Mouse (Mus musculus) limb, embryonic 10.5 days (tissue): ENCODE results near the gene Adk. TPM values are rescaled to one million over a fixed set of nuclear protein-coding genes. Genes with fewer than 3 reads are reported as not detected.

Source experiments
- DNase-seq: peaks from one replicate; pipeline ENCODE4 v3.0.0-alpha.2; 2017; ENCODE audit warnings: low spot score
- H3K27ac ChIP-seq: fragments of 300-500 bp; sonication (generic); 2 replicates; pipeline ENCODE4 v1.5.1; 2016; ENCODE audit warnings: mild to moderate bottlenecking
- H3K27me3 ChIP-seq: fragments of 300-500 bp; sonication (generic); 2 replicates; pipeline ENCODE4 v1.6.1; 2016; ENCODE audit warnings: low read depth, mild to moderate bottlenecking; ENCODE audit not compliant: poor library complexity, severe bottlenecking
- H3K36me3 ChIP-seq: fragments of 300-500 bp; sonication (generic); 2 replicates; pipeline ENCODE4 v1.6.1; 2016; ENCODE audit warnings: mild to moderate bottlenecking, moderate library complexity
- H3K4me1 ChIP-seq: fragments of 300-500 bp; sonication (generic); 2 replicates; pipeline ENCODE4 v1.6.1; 2016
- H3K4me3 ChIP-seq: fragments of 300-500 bp; sonication (generic); 2 replicates; pipeline ENCODE4 v1.5.1; 2016; ENCODE audit warnings: mild to moderate bottlenecking, moderate library complexity
- H3K9me3 ChIP-seq: fragments of 300-500 bp; sonication (generic); replicated peaks from 2 replicates; pipeline ENCODE4 v1.6.1; 2016; ENCODE audit warnings: mild to moderate bottlenecking
- WGBS: fragments of 180-500 bp; shearing (Covaris S2); methylation state at CpG from one replicate; pipeline ENCODE4 v1.1.7; 2016; 5-methylcytosine and 5-hydroxymethylcytosine counted together
- polyA plus RNA-seq: library from polyadenylated mRNA; unstranded; fragments of >200 nt; fragmentation: Nextera tagmentation; extraction: Ambion mirVana; gene quantifications from 2 replicates; pipeline ENCODE4 v1.2.1, GENCODE M21; 2016

Gene Adk
- polyA plus RNA-seq, 1 experiment from 2014 or later: 170 TPM

DNA sequence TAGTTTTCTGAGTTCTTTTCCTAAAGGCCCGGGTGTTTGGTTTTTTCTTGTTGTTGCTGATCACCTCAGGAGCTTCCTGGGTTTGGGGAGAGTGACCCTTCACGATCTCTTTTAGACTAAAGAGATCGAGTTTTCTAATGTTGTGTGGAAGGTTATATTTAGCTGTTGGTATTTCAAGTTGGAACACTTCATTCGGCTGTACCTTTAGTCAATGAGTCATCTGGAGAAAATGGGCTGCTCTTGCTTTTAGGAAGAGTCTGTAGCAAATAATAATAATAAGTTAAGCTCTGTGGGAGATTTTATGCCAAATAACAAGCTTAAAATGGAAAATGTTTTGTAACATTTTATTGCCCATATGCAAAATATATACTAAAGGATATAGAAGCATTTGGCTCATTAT is 97.9 kb downstream of the Adk start:
- Histone ChIP-seq H3K27ac (no peak overlapping the region), H3K36me3 (no peaks in the 10 kb centered on the region), H3K4me3 (no peak overlapping the region), H3K27me3 (no peaks in the 10 kb centered on the region), H3K9me3 (no peaks in the 10 kb centered on the region), H3K4me1 (peaks cover 18% of the 10 kb centered on the region; the same call in 1 of the 2 replicates)
- no peak for DNase-seq
- 88% methylated on average over 4 of the region's 4 CpGs for WGBS

DNA sequence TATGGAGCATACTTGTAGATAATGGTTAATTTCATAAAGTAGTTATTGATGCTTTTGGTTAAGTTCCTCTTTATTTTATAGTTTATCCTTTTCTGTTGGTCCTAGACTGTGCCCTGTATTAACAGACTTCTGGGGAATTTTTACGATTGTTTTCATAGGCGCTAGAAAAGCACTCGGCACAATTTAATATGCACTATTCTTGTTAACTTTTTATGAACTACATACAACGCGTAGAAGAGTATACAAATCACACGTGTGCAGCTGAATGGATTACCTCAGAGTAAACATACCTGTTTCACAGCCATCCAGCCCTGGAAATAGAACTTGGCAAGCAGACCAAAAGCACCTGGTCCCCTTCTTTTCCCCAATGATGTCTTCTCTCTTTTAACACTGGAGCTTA is 99.7 kb downstream of the Adk start:
- 95% methylated on average over 6 of the region's 6 CpGs for WGBS
- Histone ChIP-seq H3K27ac (no peak overlapping the region), H3K4me1 (peaks cover 8% of the 10 kb centered on the region), H3K4me3 (no peak overlapping the region), H3K9me3 (no peaks in the 10 kb centered on the region), H3K27me3 (no peaks in the 10 kb centered on the region), H3K36me3 (no peaks in the 10 kb centered on the region)
- no peak for DNase-seq

DNA sequence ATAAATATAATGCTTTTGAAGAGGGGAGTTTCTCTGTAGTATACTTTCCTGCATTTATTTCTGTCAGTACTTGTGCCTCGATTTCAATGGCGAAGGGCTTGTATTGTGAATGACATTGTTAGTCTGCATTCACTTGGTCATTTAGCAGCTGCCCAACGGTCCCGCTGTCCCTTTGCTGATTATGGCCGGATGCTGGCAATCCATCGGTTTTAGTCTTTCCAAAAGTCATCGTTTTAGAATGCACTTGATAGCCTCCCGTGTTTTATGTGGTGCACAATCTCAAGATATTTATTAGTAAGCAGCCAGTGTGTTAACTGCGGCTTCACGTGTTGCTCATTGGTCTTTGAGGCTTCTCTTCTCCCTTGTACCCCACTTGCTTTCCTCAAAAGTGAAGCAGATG is 113.3 kb downstream of the Adk start:
- Histone ChIP-seq H3K36me3 (no peaks in the 10 kb centered on the region), H3K27ac (no peak overlapping the region), H3K4me3 (no peak overlapping the region), H3K4me1 (peaks cover 9% of the 10 kb centered on the region; the same call in 1 of the 2 replicates), H3K27me3 (no peaks in the 10 kb centered on the region), H3K9me3 (no peaks in the 10 kb centered on the region)
- no peak for DNase-seq
- WGBS: 96% methylated on average over 10 of the region's 10 CpGs

DNA sequence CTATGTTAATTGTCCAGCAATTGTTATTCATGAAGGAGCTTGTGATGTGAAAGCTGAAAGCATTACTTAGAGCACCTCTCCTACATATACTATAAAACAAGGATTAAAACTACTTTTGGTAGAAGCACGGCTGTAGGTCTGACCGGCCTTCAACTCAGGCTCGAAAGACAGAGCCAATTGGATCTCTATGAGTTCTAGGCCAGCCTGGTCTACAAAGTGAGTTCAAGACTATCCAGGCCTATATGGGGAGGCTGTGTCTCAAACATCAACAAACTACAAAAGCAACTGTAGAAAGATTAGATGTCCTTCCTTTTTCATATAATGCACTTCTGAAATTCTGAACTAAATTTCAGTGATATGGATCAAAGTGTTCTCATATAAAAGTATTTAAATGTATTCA is 113.7 kb downstream of the Adk start:
- Histone ChIP-seq H3K27ac (no peak overlapping the region), H3K36me3 (no peaks in the 10 kb centered on the region), H3K4me3 (no peak overlapping the region), H3K4me1 (peaks cover 5% of the 10 kb centered on the region; the same call in 1 of the 2 replicates), H3K9me3 (no peaks in the 10 kb centered on the region), H3K27me3 (no peaks in the 10 kb centered on the region)
- WGBS: 93% methylated on average over 3 of the region's 3 CpGs
- no peak for DNase-seq

- Histone ChIP-seq H3K27me3 (no peaks in the 10 kb centered on the region), H3K9me3 (no peaks in the 10 kb centered on the region), H3K4me1 (no peaks in the 10 kb centered on the region), H3K4me3 (no peak overlapping the region), H3K27ac (no peak overlapping the region), H3K36me3 (no peaks in the 10 kb centered on the region)
- 82% methylated on average over 1 of the region's 1 CpGs for WGBS
- DNase-seq: no peak
Observed at GRCm38 (mm10) chr14:21173973-21174745, 121.8 kb downstream of the Adk start.

DNA sequence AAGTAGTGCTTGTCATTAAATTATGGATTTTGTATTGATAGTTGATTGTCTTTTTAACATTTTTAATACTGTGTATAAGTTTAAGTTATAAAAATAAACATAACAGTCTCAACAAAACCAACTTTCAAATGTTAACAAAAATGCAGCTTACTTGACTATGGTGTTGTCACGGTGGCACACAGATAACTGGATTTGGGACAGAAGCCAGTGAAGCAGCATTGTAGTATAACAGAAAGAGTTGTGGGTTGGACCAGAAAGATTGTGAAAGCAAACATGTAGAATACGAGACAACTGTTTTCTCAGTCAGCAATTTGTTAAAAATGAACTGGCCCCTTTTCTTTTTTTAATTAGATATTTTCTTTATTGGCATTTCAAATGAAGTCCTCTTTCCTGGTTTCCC is 122.4 kb downstream of the Adk start:
- H3K9me3 ChIP-seq: no peaks in the 10 kb centered on the region
- no peak overlapping the region for H3K4me3 ChIP-seq
- H3K36me3 ChIP-seq: no peaks in the 10 kb centered on the region
- no peak overlapping the region for H3K27ac ChIP-seq
- no peaks in the 10 kb centered on the region for H3K27me3 ChIP-seq
- no peak for DNase-seq
- 91% methylated on average over 2 of the region's 2 CpGs for WGBS
- no peaks in the 10 kb centered on the region for H3K4me1 ChIP-seq

DNA sequence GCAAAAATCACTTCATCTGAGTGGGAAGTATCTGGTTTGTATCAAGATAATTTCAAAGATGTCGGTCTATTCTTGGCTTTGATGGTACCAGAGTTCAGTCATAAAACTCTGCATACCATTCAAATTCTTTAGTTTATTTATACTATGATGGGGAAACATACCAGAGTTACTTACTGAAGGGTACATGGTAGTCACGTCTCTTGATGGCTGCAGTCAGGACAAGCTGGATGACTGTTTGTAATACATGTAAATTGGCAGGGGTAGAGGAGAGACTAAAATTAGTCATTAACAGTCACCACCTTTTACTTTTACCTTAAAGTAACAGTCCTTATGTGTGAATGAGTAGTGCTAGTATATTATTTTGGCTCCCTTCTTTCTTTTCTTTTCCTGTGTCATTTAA is 125.4 kb downstream of the Adk start:
- Histone ChIP-seq H3K9me3 (no peaks in the 10 kb centered on the region), H3K4me3 (no peak overlapping the region), H3K36me3 (no peaks in the 10 kb centered on the region), H3K27ac (no peak overlapping the region), H3K27me3 (no peaks in the 10 kb centered on the region), H3K4me1 (no peaks in the 10 kb centered on the region)
- no peak for DNase-seq
- 58% methylated on average over 2 of the region's 2 CpGs for WGBS

- WGBS: 87% methylated on average over 6 of the region's 6 CpGs
- DNase-seq: no peak
- Histone ChIP-seq H3K4me3 (no peak overlapping the region), H3K36me3 (no peaks in the 10 kb centered on the region), H3K9me3 (no peaks in the 10 kb centered on the region), H3K4me1 (no peaks in the 10 kb centered on the region), H3K27ac (no peak overlapping the region), H3K27me3 (no peaks in the 10 kb centered on the region)
Observed at GRCm38 (mm10) chr14:21178356-21178755, 126.0 kb downstream of the Adk start.

- no peaks in the 10 kb centered on the region for H3K9me3 ChIP-seq
- H3K27me3 ChIP-seq: no peaks in the 10 kb centered on the region
- no peak overlapping the region for H3K27ac ChIP-seq
- no peak for DNase-seq
- no peaks in the 10 kb centered on the region for H3K36me3 ChIP-seq
- WGBS: 67% methylated on average over 3 of the region's 3 CpGs
- no peaks in the 10 kb centered on the region for H3K4me1 ChIP-seq
- no peak overlapping the region for H3K4me3 ChIP-seq
Observed at GRCm38 (mm10) chr14:21181053-21181452, 128.7 kb downstream of the Adk start.

DNA sequence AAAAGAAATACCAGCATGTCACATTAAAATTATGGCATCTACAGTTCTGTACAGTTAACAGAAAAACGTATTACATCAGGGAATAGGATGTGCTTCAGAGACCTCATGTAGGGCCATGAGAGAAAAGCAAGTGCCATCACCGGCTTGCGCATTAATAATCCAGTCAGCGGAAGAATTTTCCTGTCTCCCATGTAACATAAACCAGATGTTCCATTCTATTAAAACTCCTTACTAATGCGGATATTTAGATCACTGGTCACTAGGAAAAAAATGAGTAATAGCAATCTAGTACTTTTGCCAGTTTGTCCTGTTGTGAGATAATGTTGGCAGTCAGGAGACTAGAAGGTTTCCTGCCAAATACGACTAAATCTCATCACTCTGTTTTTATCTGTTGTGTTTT is 139.6 kb downstream of the Adk start:
- WGBS: 88% methylated on average over 6 of the region's 6 CpGs
- Histone ChIP-seq H3K4me3 (no peak overlapping the region), H3K27me3 (no peaks in the 10 kb centered on the region), H3K27ac (no peak overlapping the region), H3K9me3 (no peaks in the 10 kb centered on the region), H3K4me1 (no peaks in the 10 kb centered on the region), H3K36me3 (no peaks in the 10 kb centered on the region)
- no peak for DNase-seq

GRCm38 (mm10) chr14:21192749-21193148 is 140.4 kb downstream of the Adk start:
- 94% methylated on average over 3 of the region's 3 CpGs for WGBS
- Histone ChIP-seq H3K9me3 (no peaks in the 10 kb centered on the region), H3K27me3 (no peaks in the 10 kb centered on the region), H3K36me3 (no peaks in the 10 kb centered on the region), H3K4me3 (no peak overlapping the region), H3K27ac (no peak overlapping the region), H3K4me1 (no peaks in the 10 kb centered on the region)
- DNase-seq: no peak

- Histone ChIP-seq H3K36me3 (no peaks in the 10 kb centered on the region), H3K9me3 (no peaks in the 10 kb centered on the region), H3K4me1 (no peaks in the 10 kb centered on the region), H3K4me3 (no peak overlapping the region), H3K27me3 (no peaks in the 10 kb centered on the region), H3K27ac (no peak overlapping the region)
- no peak for DNase-seq
- 92% methylated on average over 6 of the region's 6 CpGs for WGBS
Observed at GRCm38 (mm10) chr14:21194336-21194735, 142.0 kb downstream of the Adk start.

DNA sequence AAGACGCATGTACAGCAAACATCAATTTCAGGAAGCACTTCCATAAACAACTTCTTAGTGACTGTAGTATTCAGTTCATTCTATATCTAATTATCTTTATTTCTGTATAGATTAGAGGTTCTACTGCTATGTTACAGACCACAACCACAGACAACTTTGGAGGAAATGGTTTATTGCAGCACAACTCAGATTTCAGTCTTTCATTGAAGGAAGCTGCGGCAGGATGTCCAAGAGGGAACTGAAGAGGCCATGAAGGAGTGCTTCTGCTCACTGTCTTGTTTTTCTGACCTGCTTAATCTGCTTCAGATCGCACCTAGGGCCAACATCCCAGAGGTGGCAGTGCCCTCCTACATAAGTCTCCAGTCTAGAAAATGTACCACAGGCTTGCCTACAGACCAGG is 148.5 kb downstream of the Adk start:
- H3K27ac ChIP-seq: no peak overlapping the region
- no peaks in the 10 kb centered on the region for H3K4me1 ChIP-seq
- WGBS: 91% methylated on average over 3 of the region's 3 CpGs
- DNase-seq: no peak
- no peaks in the 10 kb centered on the region for H3K9me3 ChIP-seq
- no peaks in the 10 kb centered on the region for H3K36me3 ChIP-seq
- no peaks in the 10 kb centered on the region for H3K27me3 ChIP-seq
- H3K4me3 ChIP-seq: no peak overlapping the region

DNA sequence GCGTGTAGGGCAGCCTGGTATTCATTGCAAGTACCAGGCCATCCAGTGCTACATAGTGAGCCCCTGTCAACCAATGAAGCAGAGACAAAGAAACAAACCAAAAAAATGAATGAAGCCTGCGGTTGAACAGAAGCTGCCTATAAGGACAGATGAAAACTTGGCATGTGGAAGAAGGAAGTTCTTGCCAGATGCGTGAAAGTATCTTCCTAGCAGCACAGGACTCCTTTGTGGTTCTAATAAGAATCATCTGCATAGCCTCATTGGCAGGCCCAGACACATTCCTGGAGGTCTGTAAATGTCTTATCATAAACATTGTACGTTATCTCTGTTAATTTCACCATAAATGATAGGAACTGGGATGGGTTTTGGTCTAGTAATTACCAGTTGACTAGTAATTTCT is 154.1 kb downstream of the Adk start:
- H3K36me3 ChIP-seq: no peaks in the 10 kb centered on the region
- H3K4me1 ChIP-seq: no peaks in the 10 kb centered on the region
- no peak for DNase-seq
- H3K9me3 ChIP-seq: no peaks in the 10 kb centered on the region
- WGBS: 90% methylated on average over 4 of the region's 4 CpGs
- H3K27ac ChIP-seq: no peak overlapping the region
- H3K27me3 ChIP-seq: no peaks in the 10 kb centered on the region
- H3K4me3 ChIP-seq: no peak overlapping the region
